Mouse (Mus musculus) myocyte (in vitro differentiated cells): ENCODE measurements at regions not wholly inside any gene's neighbourhood (a gene's known extent, or its start where the extent isn't known, plus 50 kb on each side); places are given as distances from the start of the nearest gene placed in this dataset.

Experiments
- CEBPB ChIP-seq: IDR thresholded peaks from 2 replicates; pipeline ENCODE4 v1.6.1; 2011; ENCODE audit warnings: mild to moderate bottlenecking, moderate library complexity; ENCODE audit not compliant: poor library complexity, insufficient read depth, severe bottlenecking
- MAX ChIP-seq: IDR thresholded peaks from one replicate; pipeline ENCODE4 v1.6.1; 2011; ENCODE audit warnings: low read depth, mild to moderate bottlenecking, control low read depth
- MYOG ChIP-seq, 3 experiments: IDR thresholded peaks; one replicate each; pipeline ENCODE4 v1.6.1; 2011; ENCODE audit warnings: control low read depth in 2 of 3, low read depth in 2 of 3, mild to moderate bottlenecking in 2 of 3; ENCODE audit not compliant: insufficient read length in 2 of 3, control insufficient read depth in 1 of 3, insufficient read depth in 1 of 3
- POLR2A ChIP-seq: IDR thresholded peaks from one replicate; pipeline ENCODE4 v1.6.1; 2011; ENCODE audit warnings: low read depth, mild to moderate bottlenecking, control low read depth, moderate library complexity; ENCODE audit not compliant: insufficient read length
- REST ChIP-seq: IDR thresholded peaks from one replicate; pipeline ENCODE4 v1.6.1; 2011; ENCODE audit warnings: mild to moderate bottlenecking, control low read depth, moderate library complexity; ENCODE audit not compliant: insufficient read depth, insufficient read length

DNA sequence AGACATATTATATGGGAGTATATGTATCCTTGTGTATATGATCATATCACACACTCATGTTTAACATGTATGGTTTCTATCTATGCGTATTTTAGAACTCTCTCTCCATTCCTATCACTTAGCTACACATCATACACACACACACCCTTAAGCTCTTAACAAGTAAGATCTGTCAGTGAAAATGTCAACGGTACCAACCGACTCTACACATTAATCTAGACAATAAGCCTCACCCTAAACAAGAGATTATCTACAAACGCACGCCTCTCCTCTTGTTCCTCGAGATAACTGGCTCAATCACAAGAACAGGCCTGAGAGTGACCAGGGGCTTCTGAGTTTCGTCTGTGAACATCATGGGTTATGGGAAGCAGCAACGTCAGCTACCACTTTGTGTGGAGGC lies 201.9 kb upstream of the Klf3 start:
- TF ChIP-seq REST (no peak), MAX (no peak), POLR2A (no peak), MYOG (IDR thresholded peaks at IDR 0.05; ENCODE audit: control insufficient read depth in 1 of 3, insufficient read depth in 1 of 3, insufficient read length in 2 of 3, low read depth in 2 of 3) (no peak), CEBPB (no peak)
